Mouse (Mus musculus) liver, postnatal 0 days (tissue): ENCODE measurements around the gene Pgm5. TPM values are rescaled to one million over a fixed set of nuclear protein-coding genes. Genes with fewer than 3 reads are reported as not detected.

Experiments used
- ATAC-seq: fragments of 200-750 bp; cut with Nextera tagmentation; 2 replicates; pipeline ENCODE4 v1.8.0; 2017; ENCODE audit warnings: mild to moderate bottlenecking, moderate library complexity
- DNase-seq: peaks from one replicate; pipeline ENCODE4 v3.0.0-alpha.2; 2016
- H3K27ac ChIP-seq: fragments of 300-500 bp; sonication (generic); 2 replicates; pipeline ENCODE4 v1.5.1; 2014; ENCODE audit warnings: antibody characterized with exemption, moderate library complexity, mild to moderate bottlenecking, low read depth
- H3K27me3 ChIP-seq: fragments of 300-500 bp; sonication (generic); 2 replicates; pipeline ENCODE4 v1.6.1; 2014; ENCODE audit warnings: low read length, control low read depth, mixed read lengths; ENCODE audit not compliant: insufficient read depth
- H3K36me3 ChIP-seq: fragments of 300-500 bp; sonication (generic); replicated peaks from 2 replicates; pipeline ENCODE4 v1.6.1; 2014; ENCODE audit warnings: mild to moderate bottlenecking, control low read depth, low read length, moderate library complexity, mixed read lengths; ENCODE audit not compliant: insufficient read depth
- H3K4me1 ChIP-seq: fragments of 300-500 bp; sonication (generic); 2 replicates; pipeline ENCODE4 v1.6.1; 2014; ENCODE audit warnings: antibody characterized with exemption, mild to moderate bottlenecking, control low read depth; ENCODE audit not compliant: insufficient read depth
- H3K4me2 ChIP-seq: fragments of 300-500 bp; sonication (generic); 2 replicates; pipeline ENCODE4 v1.6.1; 2014; ENCODE audit warnings: low read depth, mild to moderate bottlenecking, low read length, moderate library complexity, mixed read lengths
- H3K4me3 ChIP-seq: fragments of 300-500 bp; sonication (generic); 2 replicates; pipeline ENCODE4 v1.5.1; 2014; ENCODE audit warnings: low read depth, low read length
- H3K9ac ChIP-seq: fragments of 300-500 bp; sonication (generic); replicated peaks from 2 replicates; pipeline ENCODE4 v1.6.1; 2014; ENCODE audit warnings: mild to moderate bottlenecking, moderate library complexity
- H3K9me3 ChIP-seq: fragments of 300-500 bp; sonication (generic); 2 replicates; pipeline ENCODE4 v1.6.1; 2016; ENCODE audit warnings: mild to moderate bottlenecking, control low read depth, low read length, mixed read lengths
- CTCF ChIP-seq: sonication (generic); IDR thresholded peaks from 2 replicates; pipeline ENCODE4 v1.5.1; 2016; ENCODE audit warnings: antibody characterized with exemption, low read depth
- EP300 ChIP-seq: IDR thresholded peaks from 2 replicates; pipeline ENCODE4 v1.6.1; 2016; ENCODE audit warnings: antibody characterized with exemption, low read depth, mild to moderate bottlenecking
- WGBS: fragments of 180-500 bp; shearing (Covaris S2); extraction: QIAGEN DNeasy Blood & Tissue Kit; methylation state at CpG from one replicate; pipeline ENCODE4 v1.1.7; 2014; ENCODE audit not compliant: insufficient replicate concordance; 5-methylcytosine and 5-hydroxymethylcytosine counted together
- polyA plus RNA-seq: library from polyadenylated mRNA; unstranded; fragments of >200 nt; fragmentation: Nextera tagmentation; extraction: Ambion mirVana; gene quantifications from 2 replicates; pipeline ENCODE4 v1.2.1, GENCODE M21; 2015

The Pgm5 gene
- polyA plus RNA-seq, 1 experiment from 2014 or later, result 0.04 TPM

- H3K36me3 ChIP-seq, result no peaks in the 10 kb centered on the region
- H3K9me3 ChIP-seq, result no peaks in the 10 kb centered on the region
- H3K27me3 ChIP-seq, result no peaks in the 10 kb centered on the region
- ATAC-seq (no peak), DNase-seq (peak; percentile 28)
- no peak overlapping the region for H3K4me2 ChIP-seq
- H3K4me3 ChIP-seq, result no peak overlapping the region
- H3K9ac ChIP-seq, result no peak overlapping the region
- no peaks in the 10 kb centered on the region for H3K4me1 ChIP-seq
- TF ChIP-seq CTCF (no peak), EP300 (no peak)
- 57% methylated on average over 12 of the region's 12 CpGs for WGBS
- H3K27ac ChIP-seq, result no peak overlapping the region
Observed at GRCm38 (mm10) chr19:24762473-24763149, 99.0 kb downstream of the Pgm5 start.

DNA sequence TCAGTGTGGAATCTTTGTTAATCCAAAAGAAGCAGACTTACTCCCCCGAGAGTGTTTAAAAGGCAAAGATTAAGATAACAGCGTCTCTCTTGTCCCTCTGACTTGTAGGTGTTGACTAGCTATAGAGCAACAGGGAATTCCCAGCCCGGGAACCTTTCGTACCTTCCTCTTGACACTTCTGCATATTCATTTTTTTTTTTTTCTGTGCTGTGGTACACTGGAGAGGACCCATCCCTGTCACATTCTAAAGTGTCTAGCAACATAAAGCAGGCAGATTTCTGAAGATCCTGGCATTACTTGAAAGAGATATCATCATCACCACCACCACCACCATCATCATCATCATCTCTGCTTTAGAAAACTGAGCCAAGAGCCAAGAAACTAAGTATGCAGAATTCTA lies 105.0 kb downstream of the Pgm5 start:
- 62% methylated on average over 4 of the region's 4 CpGs for WGBS

GRCm38 (mm10) chr19:24754440-24754785 lies 107.2 kb downstream of the Pgm5 start:
- H3K9me3 ChIP-seq, result no peaks in the 10 kb centered on the region
- no peak overlapping the region for H3K9ac ChIP-seq
- no peaks in the 10 kb centered on the region for H3K27me3 ChIP-seq
- no peaks in the 10 kb centered on the region for H3K36me3 ChIP-seq
- TF ChIP-seq EP300, result no peak
- no peak for TF ChIP-seq CTCF
- H3K4me1 ChIP-seq, result no peaks in the 10 kb centered on the region
- 72% methylated on average over 3 of the region's 3 CpGs for WGBS
- H3K27ac ChIP-seq, result no peak overlapping the region
- DNase-seq (no peak), ATAC-seq (no peak)
- no peak overlapping the region for H3K4me2 ChIP-seq
- no peak overlapping the region for H3K4me3 ChIP-seq

More for the DNA sequence above, 105.0 kb downstream of the Pgm5 start:
- no peak overlapping the region for H3K27ac ChIP-seq
- H3K9me3 ChIP-seq, result no peaks in the 10 kb centered on the region
- no peak for TF ChIP-seq CTCF
- TF ChIP-seq EP300, result no peak
- ATAC-seq, result no peak
- H3K4me1 ChIP-seq, result no peaks in the 10 kb centered on the region
- no peak overlapping the region for H3K4me2 ChIP-seq
- H3K36me3 ChIP-seq, result no peaks in the 10 kb centered on the region
- no peak for DNase-seq
- no peak overlapping the region for H3K9ac ChIP-seq
- no peaks in the 10 kb centered on the region for H3K27me3 ChIP-seq
- H3K4me3 ChIP-seq, result no peak overlapping the region

GRCm38 (mm10) chr19:24753617-24754439 lies 107.8 kb downstream of the Pgm5 start:
- DNase-seq, result no peak
- Histone ChIP-seq H3K27ac (no peak overlapping the region), H3K9ac (no peak overlapping the region), H3K27me3 (no peaks in the 10 kb centered on the region), H3K4me3 (no peak overlapping the region), H3K4me2 (no peak overlapping the region), H3K9me3 (no peaks in the 10 kb centered on the region), H3K4me1 (no peaks in the 10 kb centered on the region), H3K36me3 (no peaks in the 10 kb centered on the region)
- ATAC-seq, result no peak
- 65% methylated on average over 14 of the region's 14 CpGs for WGBS
- no peak for TF ChIP-seq EP300
- TF ChIP-seq CTCF, result no peak

- Histone ChIP-seq H3K4me2 (no peak overlapping the region), H3K4me1 (no peaks in the 10 kb centered on the region), H3K4me3 (no peak overlapping the region), H3K36me3 (no peaks in the 10 kb centered on the region), H3K27ac (no peak overlapping the region), H3K27me3 (no peaks in the 10 kb centered on the region), H3K9me3 (no peaks in the 10 kb centered on the region), H3K9ac (no peak overlapping the region)
- TF ChIP-seq EP300 (no peak), CTCF (no peak)
- WGBS, result 79% methylated on average over 7 of the region's 7 CpGs
- no peak for ATAC-seq
- DNase-seq, result no peak
Observed at GRCm38 (mm10) chr19:24752873-24753538, 108.6 kb downstream of the Pgm5 start.

DNA sequence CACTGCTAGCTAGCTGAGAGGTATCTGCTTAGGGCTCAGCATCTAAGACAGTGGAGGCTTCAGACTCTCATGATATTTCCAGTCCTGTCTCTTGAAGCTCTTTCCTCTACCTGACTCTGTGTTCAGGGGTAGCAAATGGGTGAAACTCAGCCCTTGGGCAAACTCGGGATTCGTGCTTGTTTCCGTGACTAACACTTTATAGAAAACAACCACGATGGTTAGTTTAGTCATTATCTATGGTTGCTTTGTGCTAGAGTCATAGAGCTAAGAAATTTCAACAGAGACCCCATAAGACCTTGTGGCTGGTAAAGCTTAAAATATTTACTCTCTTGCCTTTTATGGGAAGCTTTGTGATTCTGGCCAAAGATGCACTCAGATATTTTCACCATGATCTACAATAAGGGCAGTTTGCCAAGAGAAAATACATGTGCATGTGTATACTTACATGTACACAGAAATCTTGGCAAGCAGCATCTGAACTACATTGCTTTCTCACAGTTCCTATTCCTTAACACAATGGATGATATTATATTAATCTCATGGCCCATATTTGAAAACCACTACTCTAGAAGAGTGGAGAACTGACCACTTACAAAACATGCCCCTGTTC lies 115.3 kb downstream of the Pgm5 start:
- Histone ChIP-seq H3K4me2 (no peak overlapping the region), H3K9ac (no peak overlapping the region), H3K27ac (no peak overlapping the region), H3K9me3 (no peaks in the 10 kb centered on the region), H3K36me3 (no peaks in the 10 kb centered on the region), H3K27me3 (no peaks in the 10 kb centered on the region), H3K4me3 (no peak overlapping the region), H3K4me1 (no peaks in the 10 kb centered on the region)
- 72% methylated on average over 4 of the region's 4 CpGs for WGBS
- DNase-seq, result no peak
- no peak for ATAC-seq
- TF ChIP-seq CTCF, result no peak
- no peak for TF ChIP-seq EP300
